Mouse (Mus musculus): Measurements from ENCODE around the gene Mindy4b-ps. TPM values are rescaled to one million over a fixed set of nuclear protein-coding genes. Genes with fewer than 3 reads are reported as not detected.

Mindy4b-ps gene
- polyA plus RNA-seq, 1 experiment: not detected

DNA sequence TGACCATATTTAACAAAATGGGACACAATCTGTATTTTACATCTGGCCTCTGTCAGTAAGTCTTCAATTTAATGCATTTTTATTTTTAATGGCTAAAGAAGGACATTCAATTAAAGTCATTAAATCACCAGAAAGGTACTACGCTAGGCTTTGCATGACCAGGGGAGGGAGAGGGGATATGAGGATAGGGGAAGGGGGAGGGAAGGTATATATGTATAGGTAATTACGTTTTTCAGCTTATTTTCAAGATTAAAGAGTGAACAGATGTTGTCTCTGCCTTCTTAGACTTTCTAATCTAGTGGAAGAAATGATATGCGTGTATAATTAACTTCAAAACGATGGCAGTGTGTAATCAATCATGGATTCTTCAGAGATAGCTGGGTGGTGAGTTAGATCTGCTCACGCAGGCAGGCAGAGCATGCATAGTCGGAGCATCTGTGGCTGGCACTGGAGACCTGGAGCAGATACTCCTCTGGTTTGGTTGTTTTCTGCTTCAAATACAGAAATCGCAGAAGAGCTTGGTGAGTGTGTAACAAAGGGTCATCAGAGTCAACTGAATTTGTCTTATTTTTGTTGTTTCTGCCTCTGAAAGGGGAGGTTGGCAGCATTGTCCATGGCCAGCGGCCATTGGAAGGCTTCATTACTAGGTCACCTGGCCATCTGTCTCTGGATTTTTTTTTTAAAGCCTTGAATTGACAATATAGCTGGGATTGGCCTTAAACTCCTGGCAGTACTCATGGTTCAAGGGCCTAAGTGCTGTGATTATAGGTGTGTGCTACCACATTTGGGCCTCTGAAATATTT is 70.1 kb downstream of the Mindy4b-ps start:
- Histone ChIP-seq H3K27me3 (ENCODE audit: control insufficient read depth, insufficient read depth, low read length) (no peaks in the 10 kb centered on the region), H3K27ac (ENCODE audit: control insufficient read depth, insufficient read depth, low read depth, low read length) (no peak overlapping the region), H3K4me1 (ENCODE audit: control insufficient read depth, insufficient read depth, low read length) (no peaks in the 10 kb centered on the region), H3K36me3 (ENCODE audit: control insufficient read depth, insufficient read depth, low read length) (no peaks in the 10 kb centered on the region), H3K4me3 (ENCODE audit: control insufficient read depth, low read depth, low read length) (no peak overlapping the region)
- TF ChIP-seq POLR2A (IDR thresholded peaks at IDR 0.05; ENCODE audit: control insufficient read depth, low read depth, low read length): no peak
- no peak for TF ChIP-seq CTCF (IDR thresholded peaks at IDR 0.05; ENCODE audit: control insufficient read depth, insufficient read depth, insufficient replicate concordance, low read depth, low read length)

DNA sequence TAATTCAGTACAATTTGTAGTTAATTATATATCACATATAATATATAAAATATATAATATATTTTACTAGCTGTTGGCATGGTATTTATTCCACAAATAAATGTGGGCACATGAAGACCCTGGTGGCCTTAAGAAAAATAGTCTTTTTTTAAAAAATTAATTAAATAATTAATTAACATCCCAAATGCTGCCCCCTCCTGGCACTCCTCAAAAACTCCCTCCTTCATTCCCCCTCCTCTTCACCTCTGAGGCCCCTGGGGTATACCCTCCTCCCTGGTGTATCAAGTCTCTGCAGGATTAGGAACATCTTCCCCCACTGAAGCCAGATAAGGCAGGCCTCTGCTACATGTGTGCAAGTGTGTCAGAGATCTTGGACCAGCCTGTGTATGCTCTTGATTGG is 73.4 kb downstream of the Mindy4b-ps start:
- no peaks in the 10 kb centered on the region for H3K4me1 ChIP-seq (ENCODE audit: control insufficient read depth, insufficient read depth, low read length)
- no peak overlapping the region for H3K27ac ChIP-seq (ENCODE audit: control insufficient read depth, insufficient read depth, low read depth, low read length)
- no peak overlapping the region for H3K4me3 ChIP-seq (ENCODE audit: control insufficient read depth, low read depth, low read length)
- no peak for TF ChIP-seq CTCF (IDR thresholded peaks at IDR 0.05; ENCODE audit: control insufficient read depth, insufficient read depth, insufficient replicate concordance, low read depth, low read length)
- no peaks in the 10 kb centered on the region for H3K36me3 ChIP-seq (ENCODE audit: control insufficient read depth, insufficient read depth, low read length)
- H3K27me3 ChIP-seq (ENCODE audit: control insufficient read depth, insufficient read depth, low read length): no peaks in the 10 kb centered on the region

- Histone ChIP-seq H3K27me3 (ENCODE audit: control insufficient read depth, insufficient read depth, low read length) (no peaks in the 10 kb centered on the region), H3K27ac (ENCODE audit: control insufficient read depth, insufficient read depth, low read depth, low read length) (no peak overlapping the region), H3K36me3 (ENCODE audit: control insufficient read depth, insufficient read depth, low read length) (no peaks in the 10 kb centered on the region), H3K4me3 (ENCODE audit: control insufficient read depth, low read depth, low read length) (no peak overlapping the region), H3K4me1 (ENCODE audit: control insufficient read depth, insufficient read depth, low read length) (no peaks in the 10 kb centered on the region)
- TF ChIP-seq CTCF (IDR thresholded peaks at IDR 0.05; ENCODE audit: control insufficient read depth, insufficient read depth, insufficient replicate concordance, low read depth, low read length) (no peak), POLR2A (IDR thresholded peaks at IDR 0.05; ENCODE audit: control insufficient read depth, low read depth, low read length) (no peak)
Measured at GRCm38 (mm10) chr3:58747924-58748323, 74.2 kb downstream of the Mindy4b-ps start.

DNA sequence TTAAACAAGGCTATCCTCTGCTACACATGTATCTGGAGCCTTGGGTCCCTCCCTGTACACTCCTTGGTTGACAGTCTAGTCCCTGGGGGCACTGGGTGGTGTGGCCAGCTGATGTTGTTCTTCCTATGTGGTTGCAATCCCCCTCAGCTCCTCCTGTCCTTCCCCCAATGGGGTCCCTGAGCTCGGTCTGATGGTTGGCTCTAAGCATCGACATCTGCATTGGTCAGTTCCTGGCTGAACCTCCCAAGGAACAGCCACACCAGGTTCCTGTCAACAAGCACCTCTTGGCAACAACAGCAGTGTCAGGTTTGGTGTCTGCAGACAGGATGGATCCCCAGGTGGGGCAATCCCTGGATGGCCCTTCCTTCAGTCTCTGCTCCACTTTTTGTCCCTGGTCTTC is 82.6 kb downstream of the Mindy4b-ps start:
- Histone ChIP-seq H3K27me3 (ENCODE audit: control insufficient read depth, insufficient read depth, low read length) (no peaks in the 10 kb centered on the region), H3K27ac (ENCODE audit: control insufficient read depth, insufficient read depth, low read depth, low read length) (no peak overlapping the region), H3K4me3 (ENCODE audit: control insufficient read depth, low read depth, low read length) (no peak overlapping the region), H3K4me1 (ENCODE audit: control insufficient read depth, insufficient read depth, low read length) (no peaks in the 10 kb centered on the region), H3K36me3 (ENCODE audit: control insufficient read depth, insufficient read depth, low read length) (no peaks in the 10 kb centered on the region)
- TF ChIP-seq CTCF (IDR thresholded peaks at IDR 0.05; ENCODE audit: control insufficient read depth, insufficient read depth, insufficient replicate concordance, low read depth, low read length) (no peak), POLR2A (IDR thresholded peaks at IDR 0.05; ENCODE audit: control insufficient read depth, low read depth, low read length) (no peak)

Other genes starting within 250 kb of the Mindy4b-ps start
- 28.2 and 36.5 TPM in 2 replicates for gene Selenot, start 245.7 kb downstream of the Mindy4b-ps start, polyA plus RNA-seq (2012; rRNA removed)
- 42.8 and 45.1 TPM in 2 replicates for gene Erich6, start 185.1 kb downstream of the Mindy4b-ps start, polyA plus RNA-seq (2012; rRNA removed)
- 136 and 152 TPM in 2 replicates for gene Siah2, start 129.9 kb downstream of the Mindy4b-ps start, polyA plus RNA-seq (2012; rRNA removed)
- not detected in 2 replicates for gene Clrn1, start 63.0 kb upstream of the Mindy4b-ps start, polyA plus RNA-seq (2012; rRNA removed)
- 4.0 and 4.6 TPM in 2 replicates for gene Med12l, start 183.5 kb upstream of the Mindy4b-ps start, polyA plus RNA-seq (2012; rRNA removed)